Mouse (Mus musculus): ENCODE measurements around the gene Usp5.

GRCm38 (mm10) chr6:124839805-124840204 is 10.5 kb upstream of the Usp5 start:
- TF ChIP-seq CTCF (IDR thresholded peaks at IDR 0.05; ENCODE audit: control insufficient read depth, insufficient read depth, insufficient replicate concordance, low read depth, low read length) = no peak
- TF ChIP-seq POLR2A (IDR thresholded peaks at IDR 0.05; ENCODE audit: control insufficient read depth, low read depth, low read length) = no peak
